Mouse (Mus musculus): ENCODE results near the gene Cfap43. TPM values are rescaled to one million over a fixed set of nuclear protein-coding genes. Genes with fewer than 3 reads are reported as not detected.

Gene Cfap43
- polyA plus RNA-seq, 1 experiment from 2014 or later: 0.05 TPM

- WGBS: 78% methylated on average over 7 of the region's 7 CpGs
- Histone ChIP-seq H3K4me3 (no peak overlapping the region), H3K27me3 (ENCODE audit: poor library complexity, severe bottlenecking) (no peaks in the 10 kb centered on the region), H3K36me3 (replicated peaks) (no peaks in the 10 kb centered on the region), H3K4me1 (peaks cover 6% of the 10 kb centered on the region), H3K27ac (no peak overlapping the region), H3K9me3 (no peaks in the 10 kb centered on the region)
- no peak for DNase-seq (ENCODE audit: extremely low spot score, low spot score)
Observed at GRCm38 (mm10) chr19:47870102-47870666, 48.9 kb downstream of the Cfap43 start.

- Histone ChIP-seq H3K36me3 (replicated peaks) (peaks cover 2% of the 10 kb centered on the region; the same call in 1 of the 2 replicates), H3K27me3 (ENCODE audit: poor library complexity, severe bottlenecking) (no peaks in the 10 kb centered on the region), H3K4me3 (no peak overlapping the region), H3K9me3 (no peaks in the 10 kb centered on the region), H3K27ac (no peak overlapping the region), H3K4me1 (peaks cover 13% of the 10 kb centered on the region)
- DNase-seq (ENCODE audit: extremely low spot score, low spot score): no peak
- WGBS: 84% methylated on average over 3 of the region's 3 CpGs
Observed at GRCm38 (mm10) chr19:47869516-47869915, 49.6 kb downstream of the Cfap43 start.

- DNase-seq (ENCODE audit: extremely low spot score, low spot score): no peak
- WGBS: 73% methylated on average over 4 of the region's 4 CpGs
- Histone ChIP-seq H3K4me3 (no peak overlapping the region), H3K9me3 (no peaks in the 10 kb centered on the region), H3K36me3 (replicated peaks) (peaks cover 7% of the 10 kb centered on the region; the same call in 1 of the 2 replicates), H3K27ac (no peak overlapping the region), H3K27me3 (ENCODE audit: poor library complexity, severe bottlenecking) (no peaks in the 10 kb centered on the region), H3K4me1 (peaks cover 14% of the 10 kb centered on the region)
Observed at GRCm38 (mm10) chr19:47868951-47869350, 50.1 kb downstream of the Cfap43 start.

- 71% methylated on average over 4 of the region's 4 CpGs for WGBS
- no peak for DNase-seq (ENCODE audit: extremely low spot score, low spot score)
Observed at GRCm38 (mm10) chr19:47867628-47868175, 51.4 kb downstream of the Cfap43 start.

GRCm38 (mm10) chr19:47865353-47865947 lies 53.6 kb downstream of the Cfap43 start, which contains the start of gene Gsto2:
Gsto2 (plus strand) TSS chr19:47865534.
- Histone ChIP-seq H3K27ac (peak within 1 kb of the TSS; percentile 97), H3K9me3 (no peaks in the 10 kb centered on the region), H3K27me3 (ENCODE audit: poor library complexity, severe bottlenecking) (no peaks in the 10 kb centered on the region), H3K4me1 (peaks cover 14% of the 10 kb centered on the region), H3K4me3 (peak within 1 kb of the TSS; percentile 74), H3K36me3 (replicated peaks) (peaks cover 23% of the 10 kb centered on the region; the same call in 1 of the 2 replicates)
- WGBS: under 1% methylated on average over 49 of the region's 49 CpGs
- DNase-seq (ENCODE audit: extremely low spot score, low spot score): peak; percentile 93

More at GRCm38 (mm10) chr19:47867628-47868175, 51.4 kb downstream of the Cfap43 start:
- H3K36me3 ChIP-seq (replicated peaks): peaks cover 14% of the 10 kb centered on the region; the same call in 1 of the 2 replicates
- no peak overlapping the region for H3K27ac ChIP-seq
- H3K4me3 ChIP-seq: no peak overlapping the region
- no peaks in the 10 kb centered on the region for H3K27me3 ChIP-seq (ENCODE audit: poor library complexity, severe bottlenecking)
- H3K4me1 ChIP-seq: peaks cover 14% of the 10 kb centered on the region
- no peaks in the 10 kb centered on the region for H3K9me3 ChIP-seq

- H3K27ac ChIP-seq: peak overlapping the region; percentile 97
Observed at GRCm38 (mm10) chr19:47864721-47865120, 54.4 kb downstream of the Cfap43 start.

GRCm38 (mm10) chr19:47864051-47864450 lies 55.0 kb downstream of the Cfap43 start:
- WGBS: 96% methylated on average over 9 of the region's 9 CpGs

More at GRCm38 (mm10) chr19:47864721-47865120, 54.4 kb downstream of the Cfap43 start:
- Histone ChIP-seq H3K27me3 (ENCODE audit: poor library complexity, severe bottlenecking) (no peaks in the 10 kb centered on the region), H3K36me3 (replicated peaks) (peaks cover 30% of the 10 kb centered on the region), H3K4me3 (peak overlapping the region; percentile 74), H3K4me1 (peaks cover 14% of the 10 kb centered on the region), H3K9me3 (no peaks in the 10 kb centered on the region)
- WGBS: 85% methylated on average over 7 of the region's 7 CpGs
- no peak for DNase-seq (ENCODE audit: extremely low spot score, low spot score)

GRCm38 (mm10) chr19:47862581-47862980 lies 56.5 kb downstream of the Cfap43 start:
- H3K27me3 ChIP-seq (ENCODE audit: poor library complexity, severe bottlenecking): no peaks in the 10 kb centered on the region
- WGBS: 96% methylated on average over 3 of the region's 3 CpGs
- no peak overlapping the region for H3K27ac ChIP-seq
- no peak overlapping the region for H3K4me3 ChIP-seq
- no peaks in the 10 kb centered on the region for H3K9me3 ChIP-seq
- no peak for DNase-seq (ENCODE audit: extremely low spot score, low spot score)
- H3K36me3 ChIP-seq (replicated peaks): peaks cover 50% of the 10 kb centered on the region
- peaks cover 14% of the 10 kb centered on the region for H3K4me1 ChIP-seq

More at GRCm38 (mm10) chr19:47864051-47864450, 55.0 kb downstream of the Cfap43 start:
- H3K4me3 ChIP-seq: no peak overlapping the region
- no peaks in the 10 kb centered on the region for H3K27me3 ChIP-seq (ENCODE audit: poor library complexity, severe bottlenecking)
- H3K9me3 ChIP-seq: no peaks in the 10 kb centered on the region
- DNase-seq (ENCODE audit: extremely low spot score, low spot score): no peak
- H3K36me3 ChIP-seq (replicated peaks): peaks cover 37% of the 10 kb centered on the region
- H3K4me1 ChIP-seq: peaks cover 14% of the 10 kb centered on the region
- H3K27ac ChIP-seq: no peak overlapping the region

- 93% methylated on average over 8 of the region's 8 CpGs for WGBS
- H3K4me1 ChIP-seq: peaks cover 22% of the 10 kb centered on the region
- H3K4me3 ChIP-seq: no peak overlapping the region
- peaks cover 4% of the 10 kb centered on the region; the same call in 1 of the 2 replicates for H3K27me3 ChIP-seq (ENCODE audit: poor library complexity, severe bottlenecking)
- H3K9me3 ChIP-seq: no peaks in the 10 kb centered on the region
- H3K27ac ChIP-seq: no peak overlapping the region
- peaks cover 46% of the 10 kb centered on the region for H3K36me3 ChIP-seq (replicated peaks)
- DNase-seq (ENCODE audit: extremely low spot score, low spot score): no peak
Observed at GRCm38 (mm10) chr19:47859180-47859579, 59.9 kb downstream of the Cfap43 start.

- H3K4me1 ChIP-seq: peaks cover 28% of the 10 kb centered on the region
- H3K27me3 ChIP-seq (ENCODE audit: poor library complexity, severe bottlenecking): peaks cover 13% of the 10 kb centered on the region
- no peak overlapping the region for H3K4me3 ChIP-seq
- peaks cover 38% of the 10 kb centered on the region for H3K36me3 ChIP-seq (replicated peaks)
- WGBS: 84% methylated on average over 18 of the region's 18 CpGs
- no peaks in the 10 kb centered on the region for H3K9me3 ChIP-seq
- H3K27ac ChIP-seq: no peak overlapping the region
- DNase-seq (ENCODE audit: extremely low spot score, low spot score): no peak
Observed at GRCm38 (mm10) chr19:47857957-47858942, 60.8 kb downstream of the Cfap43 start.

- Histone ChIP-seq H3K36me3 (replicated peaks) (peaks cover 24% of the 10 kb centered on the region), H3K4me3 (peak within 1 kb of the TSS; percentile 80), H3K27me3 (ENCODE audit: poor library complexity, severe bottlenecking) (peaks cover 18% of the 10 kb centered on the region), H3K9me3 (no peaks in the 10 kb centered on the region), H3K27ac (peak within 1 kb of the TSS; percentile 87), H3K4me1 (peaks cover 28% of the 10 kb centered on the region)
- DNase-seq (ENCODE audit: extremely low spot score, low spot score): peak; percentile 86
- under 1% methylated on average over 60 of the region's 60 CpGs for WGBS
Observed at GRCm38 (mm10) chr19:47854796-47855783, 64.0 kb downstream of the Cfap43 start, which contains the start of gene Gsto1. Gsto1 (plus strand) TSS chr19:47854970.

Data from forebrain, embryonic 10.5 days (tissue).